Mouse (Mus musculus) liver, postnatal 0 days (tissue): Measurements from ENCODE around the gene Fgfr1op.
"Not testable (repeated sequence)": the region's sequence is repeated elsewhere in the genome, so short reads cannot be mapped to it uniquely, and the experiment has no call there.

ENCODE experiments used
- CTCF ChIP-seq: sonication (generic); IDR thresholded peaks from 2 replicates; pipeline ENCODE4 v1.5.1; 2016; ENCODE audit warnings: antibody characterized with exemption, low read depth
- EP300 ChIP-seq: IDR thresholded peaks from 2 replicates; pipeline ENCODE4 v1.6.1; 2016; ENCODE audit warnings: antibody characterized with exemption, low read depth, mild to moderate bottlenecking

DNA sequence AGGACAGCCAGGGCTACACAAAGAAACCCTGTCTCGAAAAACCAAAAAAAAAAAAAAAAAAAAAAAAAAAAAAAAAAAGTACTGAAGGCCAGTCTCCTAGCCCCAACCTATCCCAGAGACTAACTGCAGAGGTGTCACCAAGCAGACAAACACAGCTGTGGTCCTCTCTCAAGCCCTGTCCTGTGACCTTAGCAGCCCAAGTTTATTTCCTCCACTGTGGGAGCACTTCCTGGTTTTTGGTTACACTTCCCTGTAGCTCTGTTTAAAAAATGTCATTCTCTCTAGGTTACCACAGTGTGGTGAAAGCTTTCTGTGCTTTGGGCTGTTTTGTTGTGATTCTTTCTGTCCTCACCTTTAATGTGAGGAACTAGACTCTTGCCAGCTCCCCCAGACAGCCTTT, 6.7 kb upstream of the Fgfr1op start:
- not testable (repeated sequence) for TF ChIP-seq CTCF, EP300
